Mouse (Mus musculus) MEL (cell line): Measurements from ENCODE around the gene Oca2. TPM values are rescaled to one million over a fixed set of nuclear protein-coding genes. Genes with fewer than 3 reads are reported as not detected.

Experiments used
- DNase-seq: peaks from one replicate; pipeline ENCODE4 v3.0.0; 2011; ENCODE audit warnings: low read depth, low spot score
- H3K27ac ChIP-seq: 2 replicates; pipeline ENCODE4 v1.5.1; 2012; ENCODE audit warnings: low read depth, mild to moderate bottlenecking, control low read depth, low read length, moderate library complexity; ENCODE audit not compliant: control insufficient read depth
- H3K27me3 ChIP-seq, 2 experiments: fragments of 150-350 bp in 1 of 2; sonication (generic) in 1 of 2; 2 replicates each; pipeline ENCODE4 v1.6.1; 2012; ENCODE audit warnings: low read length in 2 of 2, mild to moderate bottlenecking in 2 of 2, improper control_type of control experiment in 1 of 2, moderate library complexity in 1 of 2; ENCODE audit not compliant: insufficient read depth in 2 of 2, control insufficient read depth in 1 of 2
- H3K36me3 ChIP-seq, 2 experiments: 2 replicates each; pipeline ENCODE4 v1.6.1; 2012 to 2014; ENCODE audit warnings: low read length in 2 of 2, improper control_type of control experiment in 1 of 2, inconsistent platforms in 1 of 2, mild to moderate bottlenecking in 1 of 2; ENCODE audit not compliant: insufficient read depth in 2 of 2, control insufficient read depth in 1 of 2
- H3K4me1 ChIP-seq, 2 experiments: fragments of 150-350 bp in 1 of 2; sonication (generic) in 1 of 2; 2 replicates each; pipeline ENCODE4 v1.6.1; 2012; ENCODE audit warnings: low read length in 2 of 2, improper control_type of control experiment in 1 of 2, mild to moderate bottlenecking in 1 of 2; ENCODE audit not compliant: insufficient read depth in 2 of 2, control insufficient read depth in 1 of 2
- H3K4me3 ChIP-seq, 2 experiments: fragments of 150-350 bp in 1 of 2; sonication (generic) in 1 of 2; 2 replicates each; pipeline ENCODE4 v1.5.1; 2012; ENCODE audit warnings: low read depth in 2 of 2, low read length in 2 of 2, mild to moderate bottlenecking in 2 of 2, moderate library complexity in 2 of 2, control low read depth in 1 of 2, improper control_type of control experiment in 1 of 2; ENCODE audit not compliant: control insufficient read depth in 1 of 2, insufficient read depth in 1 of 2
- H3K79me2 ChIP-seq: 2 replicates; pipeline ENCODE4 v1.6.1; 2012; ENCODE audit warnings: mild to moderate bottlenecking, low read length, moderate library complexity; ENCODE audit not compliant: control insufficient read depth, poor library complexity, insufficient read depth
- H3K9ac ChIP-seq: 2 replicates; pipeline ENCODE4 v1.6.1; 2012; ENCODE audit warnings: low read depth, mild to moderate bottlenecking, control low read depth, low read length, moderate library complexity; ENCODE audit not compliant: control insufficient read depth, poor library complexity, severe bottlenecking
- H3K9me3 ChIP-seq: fragments of 150-350 bp; sonication (generic); replicated peaks from 2 replicates; pipeline ENCODE4 v1.6.1; 2012; ENCODE audit warnings: mild to moderate bottlenecking, low read length, improper control_type of control experiment, moderate library complexity; ENCODE audit not compliant: insufficient read depth
- CHD1 ChIP-seq: IDR thresholded peaks from 2 replicates; pipeline ENCODE4 v1.6.1; 2012; ENCODE audit warnings: low read depth, mild to moderate bottlenecking, inconsistent platforms, low read length, improper control_type of control experiment
- CHD2 ChIP-seq: IDR thresholded peaks from 2 replicates; pipeline ENCODE4 v1.6.1; 2011; ENCODE audit warnings: low read length, improper control_type of control experiment
- CTCF ChIP-seq, 3 experiments: IDR thresholded peaks in 2 of 3; conservative IDR thresholded peaks in 1 of 3; 2 replicates each; pipeline ENCODE4 v1.5.1; 2011 to 2012; ENCODE audit warnings: low read length in 3 of 3, low read depth in 2 of 3, mild to moderate bottlenecking in 2 of 3, improper control_type of control experiment in 1 of 3, inconsistent platforms in 1 of 3, mixed read lengths in 1 of 3, moderate library complexity in 1 of 3; ENCODE audit not compliant: control insufficient read depth in 1 of 3, insufficient read depth in 1 of 3, poor library complexity in 1 of 3, severe bottlenecking in 1 of 3
- E2F4 ChIP-seq: IDR thresholded peaks from 2 replicates; pipeline ENCODE4 v1.6.1; 2011; ENCODE audit warnings: low read depth, low read length, improper control_type of control experiment, borderline replicate concordance
- ELF1 ChIP-seq: IDR thresholded peaks from 2 replicates; pipeline ENCODE4 v1.6.1; 2014; ENCODE audit warnings: low read depth, mild to moderate bottlenecking, inconsistent platforms, low read length, improper control_type of control experiment, moderate library complexity
- GABPA ChIP-seq: IDR thresholded peaks from 2 replicates; pipeline ENCODE4 v1.6.1; 2012; ENCODE audit warnings: low read depth, mild to moderate bottlenecking, inconsistent platforms, low read length, improper control_type of control experiment, moderate library complexity
- GATA1 ChIP-seq: IDR thresholded peaks from 2 replicates; pipeline ENCODE4 v1.6.1; 2011; ENCODE audit warnings: low read depth, low read length, improper control_type of control experiment
- HCFC1 ChIP-seq: IDR thresholded peaks from 2 replicates; pipeline ENCODE4 v1.6.1; 2012; ENCODE audit warnings: low read depth, mild to moderate bottlenecking, inconsistent platforms, low read length, improper control_type of control experiment, moderate library complexity
- JUND ChIP-seq: IDR thresholded peaks from 2 replicates; pipeline ENCODE4 v1.6.1; 2011; ENCODE audit warnings: low read depth, mild to moderate bottlenecking, improper control_type of control experiment, low read length
- KAT2A ChIP-seq: conservative IDR thresholded peaks from 2 replicates; pipeline ENCODE4 v1.6.1; 2012; ENCODE audit warnings: low read depth, low read length, improper control_type of control experiment, inconsistent platforms
- MEF2A ChIP-seq: IDR thresholded peaks from 2 replicates; pipeline ENCODE4 v1.6.1; 2014; ENCODE audit warnings: low read depth, mild to moderate bottlenecking, inconsistent platforms, low read length, improper control_type of control experiment; ENCODE audit not compliant: poor library complexity, insufficient replicate concordance, severe bottlenecking; ENCODE audit errors: extremely low read depth
- MYC ChIP-seq: IDR thresholded peaks from 2 replicates; pipeline ENCODE4 v1.6.1; 2011; ENCODE audit warnings: low read depth, mild to moderate bottlenecking, low read length, improper control_type of control experiment, moderate library complexity
- NELFE ChIP-seq: IDR thresholded peaks from 2 replicates; pipeline ENCODE4 v1.6.1; 2011; ENCODE audit warnings: low read depth, low read length, improper control_type of control experiment
- RAD21 ChIP-seq: IDR thresholded peaks from 2 replicates; pipeline ENCODE4 v1.6.1; 2011; ENCODE audit warnings: mild to moderate bottlenecking, low read depth, low read length, improper control_type of control experiment
- SMC3 ChIP-seq: IDR thresholded peaks from 2 replicates; pipeline ENCODE4 v1.6.1; 2011; ENCODE audit warnings: low read depth, low read length, improper control_type of control experiment
- TAL1 ChIP-seq: IDR thresholded peaks from 2 replicates; pipeline ENCODE4 v1.6.1; 2012; ENCODE audit warnings: mild to moderate bottlenecking, inconsistent platforms, low read length, moderate library complexity, mixed read lengths
- TCF12 ChIP-seq: IDR thresholded peaks from 2 replicates; pipeline ENCODE4 v1.6.1; 2014; ENCODE audit warnings: low read depth, mild to moderate bottlenecking, inconsistent platforms, low read length, improper control_type of control experiment, moderate library complexity
- USF2 ChIP-seq, 2 experiments: IDR thresholded peaks; 2 replicates each; pipeline ENCODE4 v1.6.1; 2011 to 2012; ENCODE audit warnings: improper control_type of control experiment in 2 of 2, low read length in 2 of 2, borderline replicate concordance in 1 of 2, inconsistent platforms in 1 of 2, low read depth in 1 of 2, mild to moderate bottlenecking in 1 of 2; ENCODE audit not compliant: insufficient read depth in 1 of 2
- ZC3H11A ChIP-seq: IDR thresholded peaks from 2 replicates; pipeline ENCODE4 v1.6.1; 2012; ENCODE audit warnings: low read depth, mild to moderate bottlenecking, inconsistent platforms, low read length, improper control_type of control experiment
- ZMIZ1 ChIP-seq: IDR thresholded peaks from 2 replicates; pipeline ENCODE4 v1.6.1; 2012; ENCODE audit warnings: low read depth, mild to moderate bottlenecking, inconsistent platforms, low read length, improper control_type of control experiment, moderate library complexity
- ZNF384 ChIP-seq: IDR thresholded peaks from 2 replicates; pipeline ENCODE4 v1.6.1; 2012; ENCODE audit warnings: low read depth, mild to moderate bottlenecking, inconsistent platforms, low read length, improper control_type of control experiment
- polyA plus RNA-seq, 2 experiments: library from polyadenylated mRNA; stranded (reverse) in 1 of 2; unstranded in 1 of 2; fragments of >175 nt in 1 of 2; fragments of >200 nt in 1 of 2; gene quantifications; 2 replicates each; pipeline versions ENCODE4 v1.2.1 to v1.2.4; 2012; ENCODE audit warnings: low replicate concordance in 2 of 2, low read depth in 1 of 2; ENCODE audit not compliant: insufficient read length in 2 of 2, insufficient read depth in 1 of 2, missing spikeins in 1 of 2
- total RNA-seq: library from RNA; depleted of rRNA; stranded (reverse); fragments of 300-350 nt; gene quantifications from 2 replicates; pipeline ENCODE4 v1.2.3, GENCODE M21; 2012

Gene Oca2
- total and polyA plus RNA-seq, 3 experiments = not detected

GRCm38 (mm10) chr7:56291468-56292115, 52.0 kb downstream of the Oca2 start:
- no peaks in the 10 kb centered on the region for H3K4me1 ChIP-seq
- H3K9me3 ChIP-seq = no peaks in the 10 kb centered on the region
- DNase-seq = peak; percentile 67
- TF ChIP-seq RAD21 = peak; percentile 82
- TF ChIP-seq CTCF (IDR thresholded peaks at IDR 0.05 in 2 of 3, conservative IDR thresholded peaks at IDR 0.05 in 1 of 3; ENCODE audit: control insufficient read depth in 1 of 3, insufficient read depth in 1 of 3, low read depth in 2 of 3, low read length in 3 of 3, poor library complexity in 1 of 3, severe bottlenecking in 1 of 3) = peak; percentile 56 to 90 (median 73)
- peak; percentile 68 for TF ChIP-seq SMC3
- TF ChIP-seq ZC3H11A = peak; percentile 51; the same call in 1 of the 2 replicates
- no peak for TF ChIP-seq E2F4
- TF ChIP-seq GABPA = no peak
- no peak for TF ChIP-seq MYC
- no peak for TF ChIP-seq GATA1
- H3K4me3 ChIP-seq = no peak overlapping the region
- no peaks in the 10 kb centered on the region for H3K36me3 ChIP-seq
- no peaks in the 10 kb centered on the region for H3K79me2 ChIP-seq
- H3K27me3 ChIP-seq = no peaks in the 10 kb centered on the region
- H3K9ac ChIP-seq = no peak overlapping the region
- H3K27ac ChIP-seq = no peak overlapping the region

- H3K4me1 ChIP-seq = no peaks in the 10 kb centered on the region
- no peaks in the 10 kb centered on the region for H3K27me3 ChIP-seq
- no peaks in the 10 kb centered on the region for H3K36me3 ChIP-seq
- no peaks in the 10 kb centered on the region for H3K9me3 ChIP-seq
- no peak overlapping the region for H3K9ac ChIP-seq
- no peaks in the 10 kb centered on the region for H3K79me2 ChIP-seq
- no peak for DNase-seq
- TF ChIP-seq CHD2 (no peak), TAL1 (no peak), ZMIZ1 (no peak), CTCF (IDR thresholded peaks at IDR 0.05 in 2 of 3, conservative IDR thresholded peaks at IDR 0.05 in 1 of 3; ENCODE audit: control insufficient read depth in 1 of 3, insufficient read depth in 1 of 3, low read depth in 2 of 3, low read length in 3 of 3, poor library complexity in 1 of 3, severe bottlenecking in 1 of 3) (no peak), JUND (no peak), USF2 (IDR thresholded peaks at IDR 0.05; ENCODE audit: borderline replicate concordance in 1 of 2, insufficient read depth in 1 of 2, low read depth in 1 of 2, low read length in 2 of 2) (no peak), ELF1 (no peak), GATA1 (no peak), ZC3H11A (no peak), TCF12 (no peak), CHD1 (no peak), KAT2A (no peak), SMC3 (no peak), NELFE (no peak), HCFC1 (no peak), ZNF384 (no peak), MEF2A (no peak)
- TF ChIP-seq, all 39 proteins: peak for 0
- H3K4me3 ChIP-seq = no peak overlapping the region
- H3K27ac ChIP-seq = no peak overlapping the region
These were observed 64.8 kb downstream of the Oca2 start for GRCm38 (mm10) chr7:56304408-56304807.
